Mouse (Mus musculus) liver, adult 2 months (tissue): ENCODE measurements around the gene Zfand2b. TPM values are rescaled to one million over a fixed set of nuclear protein-coding genes. Genes with fewer than 3 reads are reported as not detected.
A peak's percentile ranks its signal among the peaks of the same experiment; 100 is the strongest.

Experiments
- DNase-seq: peaks from one replicate; pipeline ENCODE4 v3.0.0-alpha.2; 2011; ENCODE audit warnings: low read depth, low spot score; ENCODE audit errors: extremely low read depth
- H3K27ac ChIP-seq: fragments of 200-500 bp; replicated peaks from 2 replicates; pipeline ENCODE4 v1.5.1; 2012; ENCODE audit warnings: low read depth, mild to moderate bottlenecking, control low read depth, inconsistent platforms, low read length; ENCODE audit not compliant: insufficient read depth
- H3K27me3 ChIP-seq: fragments of 200-500 bp; 2 replicates; pipeline ENCODE4 v1.6.1; 2012; ENCODE audit warnings: mild to moderate bottlenecking, moderate library complexity, low read length, inconsistent platforms; ENCODE audit not compliant: control insufficient read depth, insufficient read depth
- H3K36me3 ChIP-seq: fragments of 200-500 bp; 2 replicates; pipeline ENCODE4 v1.6.1; 2012; ENCODE audit warnings: low read length, inconsistent platforms; ENCODE audit not compliant: control insufficient read depth, insufficient read depth
- H3K4me1 ChIP-seq: fragments of 200-500 bp; 2 replicates; pipeline ENCODE4 v1.6.1; 2011; ENCODE audit warnings: low read length; ENCODE audit not compliant: control insufficient read depth, insufficient read depth
- H3K4me3 ChIP-seq: fragments of 200-500 bp; 2 replicates; pipeline ENCODE4 v1.5.1; 2011; ENCODE audit warnings: low read depth, mild to moderate bottlenecking, control low read depth, low read length, moderate library complexity; ENCODE audit not compliant: insufficient read depth
- H3K79me2 ChIP-seq: fragments of 200-500 bp; 2 replicates; pipeline ENCODE4 v1.6.1; 2012; ENCODE audit warnings: inconsistent platforms, mild to moderate bottlenecking, low read length, moderate library complexity; ENCODE audit not compliant: control insufficient read depth, insufficient read depth
- H3K9ac ChIP-seq: fragments of 200-500 bp; 2 replicates; pipeline ENCODE4 v1.6.1; 2012; ENCODE audit warnings: low read depth, mild to moderate bottlenecking, control low read depth, inconsistent platforms, low read length
- CTCF ChIP-seq: fragments of 200-500 bp; IDR thresholded peaks from 2 replicates; pipeline ENCODE4 v1.5.1; 2011; ENCODE audit warnings: low read depth, low read length, control low read depth
- POLR2A ChIP-seq: fragments of 200-500 bp; IDR thresholded peaks from 2 replicates; pipeline ENCODE4 v1.6.1; 2011; ENCODE audit warnings: low read length, control low read depth; ENCODE audit not compliant: insufficient read depth; ENCODE audit errors: extremely low read depth
- WGBS: fragments of 180-500 bp; shearing (Covaris S2); methylation state at CpG from one replicate; pipeline ENCODE4 v1.1.7; 2018; 5-methylcytosine and 5-hydroxymethylcytosine counted together
- polyA plus RNA-seq: library from polyadenylated mRNA; depleted of rRNA; stranded (reverse); fragments of >200 nt; gene quantifications from 2 replicates; pipeline ENCODE4 v1.2.3, GENCODE M21; 2012
- total RNA-seq: library from RNA; depleted of rRNA; stranded (reverse); fragments of >200 nt; gene quantifications from 2 replicates; pipeline ENCODE4 v1.2.3, GENCODE M21; 2014

Gene Zfand2b
- total and polyA plus RNA-seq, 2 experiments = 30.5 to 81.4 TPM

DNA sequence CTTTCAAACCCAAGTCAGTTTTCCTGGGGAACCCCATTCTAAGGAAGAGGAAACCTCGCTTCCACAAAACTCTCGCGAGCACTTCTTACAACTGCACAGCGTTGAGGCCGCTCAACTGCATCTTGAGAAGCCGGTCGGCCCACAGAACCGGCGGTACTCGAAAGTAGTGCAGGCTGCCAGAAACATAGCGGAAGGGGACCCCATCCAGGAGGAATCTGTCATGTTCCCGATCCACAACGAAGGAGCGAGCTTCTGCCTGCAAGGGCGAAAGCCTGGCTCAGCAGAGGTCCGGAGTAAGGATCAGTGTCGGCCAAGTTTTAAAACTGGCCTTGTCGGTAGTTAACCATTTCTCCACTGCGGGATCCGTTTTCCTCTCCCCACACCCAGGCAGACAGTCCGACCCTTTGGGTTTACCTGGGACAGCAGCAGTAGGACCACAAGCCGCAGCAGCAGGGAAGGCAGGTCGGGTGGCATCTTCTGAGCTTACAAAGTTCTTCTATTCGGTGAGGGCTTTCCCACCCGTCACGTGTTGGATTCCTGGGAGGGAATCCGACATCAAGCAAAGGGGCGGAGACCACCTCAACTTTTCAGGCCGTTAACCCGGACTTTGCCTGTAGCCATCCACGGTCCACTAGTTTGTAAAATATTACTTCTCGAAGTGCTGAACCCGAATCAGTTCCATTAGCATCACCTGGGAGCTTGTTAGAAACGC is 40.7 kb downstream of the Zfand2b start:
- 30% methylated on average over 34 of the region's 34 CpGs for WGBS
- peaks cover 6% of the 10 kb centered on the region; the same call in 1 of the 2 replicates for H3K36me3 ChIP-seq
- no peak for TF ChIP-seq CTCF
- TF ChIP-seq POLR2A = no peak
- no peaks in the 10 kb centered on the region for H3K27me3 ChIP-seq
- peaks cover 8% of the 10 kb centered on the region; the same call in 1 of the 2 replicates for H3K79me2 ChIP-seq
- H3K4me1 ChIP-seq = peaks cover 23% of the 10 kb centered on the region
- H3K4me3 ChIP-seq = peak overlapping the region; percentile 44
- H3K9ac ChIP-seq = peak overlapping the region; percentile 69
- no peak for DNase-seq
- H3K27ac ChIP-seq = no peak overlapping the region

DNA sequence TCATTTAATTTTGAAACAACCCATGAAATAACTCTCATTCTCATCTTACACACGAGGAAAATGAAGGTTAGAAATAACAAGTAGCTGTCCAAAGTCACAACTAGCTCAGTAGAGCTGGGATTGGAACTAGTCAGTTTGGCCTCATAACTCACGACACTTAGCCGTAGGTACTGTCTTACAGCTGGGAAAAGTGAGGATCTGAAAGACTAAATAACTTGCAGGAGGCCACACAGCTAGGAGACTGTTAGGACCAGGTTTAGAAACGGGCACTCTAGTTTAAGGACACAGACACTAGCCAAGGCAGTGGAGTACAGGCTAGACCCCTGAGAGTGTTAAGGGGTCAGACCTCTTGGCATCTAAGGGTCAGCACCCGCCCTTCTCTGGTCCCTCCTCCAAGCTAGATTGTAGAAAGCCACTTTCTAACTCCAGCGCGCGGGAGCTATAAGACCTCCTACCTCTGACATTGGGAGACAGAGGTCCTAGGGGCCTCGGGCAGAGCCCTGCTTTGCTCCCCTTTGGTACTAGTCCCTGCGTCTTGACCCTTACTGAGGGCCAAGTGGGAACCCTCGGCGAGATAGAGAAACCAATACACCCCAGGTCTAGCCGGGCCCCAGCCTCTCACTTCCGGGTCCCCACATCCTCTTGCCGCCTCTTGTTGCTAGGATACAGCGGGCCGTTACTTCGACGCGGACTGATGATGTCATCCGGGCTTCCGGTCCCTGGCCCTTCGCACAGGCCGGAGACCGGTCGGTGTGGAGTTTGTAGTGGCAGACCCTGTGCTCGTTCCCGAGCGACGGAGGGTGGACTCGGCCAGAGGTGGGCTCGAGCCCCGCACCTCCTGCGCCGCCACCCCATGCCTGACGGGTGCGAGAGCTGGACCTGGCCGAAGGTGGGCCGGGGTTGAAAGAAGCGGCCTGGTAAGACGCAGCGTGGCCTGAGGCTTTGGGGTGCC is 42.0 kb downstream of the Zfand2b start, which contains the start of the genes Glb1l and Stk16:
Gene Glb1l, minus strand, starts transcription at position 678 of the 952 bp plus-strand sequence.
Gene Stk16, plus strand, starts transcription at position 703 of the 952 bp plus-strand sequence.
- Histone ChIP-seq H3K4me3 (peak within 1 kb of the TSS; percentile 89), H3K27me3 (no peaks in the 10 kb centered on the region), H3K4me1 (peaks cover 29% of the 10 kb centered on the region), H3K79me2 (peaks cover 8% of the 10 kb centered on the region; the same call in 1 of the 2 replicates), H3K27ac (peak within 1 kb of the TSS; percentile 85), H3K9ac (peak within 1 kb of the TSS; percentile 92), H3K36me3 (peaks cover 11% of the 10 kb centered on the region; the same call in 1 of the 2 replicates)
- peak; percentile 80 for TF ChIP-seq POLR2A
- no peak for TF ChIP-seq CTCF
- 5% methylated on average over 42 of the region's 42 CpGs for WGBS
- DNase-seq = peak; percentile 86

DNA sequence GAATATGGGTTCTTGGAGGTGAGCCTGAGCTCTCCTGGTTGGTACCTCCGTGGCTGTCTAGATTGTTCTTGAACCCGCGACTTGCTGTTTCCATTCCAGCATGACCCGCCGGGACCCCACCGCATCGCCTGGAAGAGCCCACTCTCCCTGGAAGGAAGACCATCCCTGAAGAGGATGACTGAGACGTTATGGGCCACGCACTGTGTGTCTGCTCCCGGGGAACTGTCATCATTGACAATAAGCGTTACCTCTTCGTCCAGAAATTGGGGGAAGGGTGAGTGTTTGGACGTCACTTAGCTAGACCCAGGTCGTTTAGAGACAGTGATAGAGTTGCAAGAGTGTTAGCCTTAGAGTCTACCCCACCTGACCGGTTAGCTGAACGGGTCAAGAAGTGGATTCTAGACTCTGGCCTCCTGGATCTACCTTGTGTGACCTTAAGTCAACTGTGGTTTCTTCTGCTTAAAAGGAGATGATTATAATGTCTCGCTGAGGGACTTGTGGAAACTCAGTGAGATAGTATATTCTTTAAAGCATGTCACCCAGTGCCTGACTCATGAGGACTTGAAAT is 42.8 kb downstream of the Zfand2b start:
- DNase-seq = peak; percentile 42
- Histone ChIP-seq H3K79me2 (peaks cover 8% of the 10 kb centered on the region; the same call in 1 of the 2 replicates), H3K9ac (peak overlapping the region; percentile 92), H3K27ac (peak overlapping the region; percentile 85), H3K4me1 (peaks cover 37% of the 10 kb centered on the region), H3K36me3 (peaks cover 14% of the 10 kb centered on the region; the same call in 1 of the 2 replicates), H3K27me3 (no peaks in the 10 kb centered on the region), H3K4me3 (peak overlapping the region; percentile 89)
- no peak for TF ChIP-seq CTCF
- 4% methylated on average over 17 of the region's 17 CpGs for WGBS

DNA sequence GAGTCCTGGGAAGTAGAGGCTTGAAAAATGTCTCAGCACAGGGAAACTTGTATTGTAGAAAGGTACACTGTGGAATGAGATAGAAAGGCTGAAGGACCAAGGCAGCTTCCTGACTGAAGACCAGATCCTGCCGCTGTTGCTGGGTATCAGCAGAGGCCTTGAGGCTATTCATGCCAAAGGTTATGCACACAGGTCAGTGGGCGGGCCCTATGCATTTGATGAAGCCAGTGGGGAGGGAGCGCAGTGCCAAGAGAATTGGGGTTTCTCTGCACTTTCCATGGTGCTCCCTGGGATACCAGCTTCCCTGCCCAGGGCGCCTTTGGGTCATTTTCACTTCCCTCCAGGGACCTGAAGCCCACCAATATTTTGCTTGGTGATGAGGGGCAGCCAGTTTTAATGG is 44.1 kb downstream of the Zfand2b start:
- TF ChIP-seq CTCF (no peak), POLR2A (no peak)
- peaks cover 8% of the 10 kb centered on the region; the same call in 1 of the 2 replicates for H3K79me2 ChIP-seq
- H3K4me1 ChIP-seq = peaks cover 47% of the 10 kb centered on the region
- peak; percentile 88 for DNase-seq
- no peak overlapping the region for H3K4me3 ChIP-seq
- H3K36me3 ChIP-seq = peaks cover 16% of the 10 kb centered on the region; the same call in 1 of the 2 replicates
- H3K9ac ChIP-seq = peak overlapping the region; percentile 10; the same call in 1 of the 2 replicates
- H3K27me3 ChIP-seq = no peaks in the 10 kb centered on the region
- H3K27ac ChIP-seq = peak overlapping the region; percentile 95
- 18% methylated on average over 4 of the region's 4 CpGs for WGBS

DNA sequence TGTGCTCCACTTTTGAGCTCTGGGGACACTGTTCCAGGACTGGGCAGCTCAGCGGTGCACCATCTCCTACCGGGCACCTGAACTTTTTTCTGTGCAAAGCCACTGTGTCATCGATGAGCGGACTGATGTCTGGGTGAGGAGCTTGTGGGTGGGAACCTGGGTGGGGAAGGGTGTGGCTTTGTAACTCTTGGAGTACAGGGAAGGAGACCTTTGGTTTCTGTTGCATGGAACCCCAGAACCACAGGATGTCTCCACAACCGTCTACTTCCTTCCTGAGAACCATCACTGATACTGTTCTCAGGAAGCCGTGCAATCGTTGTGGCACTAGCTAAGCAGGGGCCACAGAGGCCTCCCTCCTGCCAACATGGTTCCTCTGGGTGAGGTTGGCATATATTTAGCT is 44.6 kb downstream of the Zfand2b start:
- WGBS = 27% methylated on average over 7 of the region's 7 CpGs
- no peak overlapping the region for H3K4me3 ChIP-seq
- peaks cover 16% of the 10 kb centered on the region; the same call in 1 of the 2 replicates for H3K36me3 ChIP-seq
- peak overlapping the region; percentile 95 for H3K27ac ChIP-seq
- peaks cover 48% of the 10 kb centered on the region for H3K4me1 ChIP-seq
- DNase-seq = peak; percentile 45
- H3K27me3 ChIP-seq = no peaks in the 10 kb centered on the region
- peak overlapping the region; percentile 10; the same call in 1 of the 2 replicates for H3K9ac ChIP-seq
- TF ChIP-seq POLR2A (no peak), CTCF (no peak)
- H3K79me2 ChIP-seq = peaks cover 8% of the 10 kb centered on the region; the same call in 1 of the 2 replicates
